19 mouse cellular contexts compared by ENCODE assay signal in the genomic region with DNA sequence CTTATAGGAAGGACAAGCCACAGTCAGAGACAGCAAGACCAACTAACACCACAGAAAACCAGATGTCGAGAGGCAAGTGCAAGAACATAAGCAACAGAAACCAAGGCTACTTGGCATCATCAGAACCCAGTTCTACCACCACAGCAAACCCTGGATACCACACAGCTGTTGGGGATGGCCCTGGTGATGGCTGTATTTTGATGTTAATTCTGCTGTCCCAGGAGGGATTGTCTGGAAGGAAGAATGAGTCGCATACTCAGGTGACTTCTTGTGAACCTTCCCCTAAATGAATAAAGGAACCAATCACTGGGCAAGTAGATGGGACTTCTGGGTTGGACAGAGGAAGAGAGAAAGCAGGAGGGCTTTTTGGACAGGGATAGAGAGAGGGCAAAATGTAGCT.
DNase-seq lines count a peak whose midpoint lies in the region; TF ChIP-seq lines count a peak whose summit lies in the region.
"Had no signal": no experiment of that assay in that cellular context is flagged by ENCODE, and none has a peak within 500 bp of the region (broad histone marks: within the 10 kb centered on the region; RNA-seq: fewer than 3 reads in every experiment).

No protein-coding gene starts in this region.

- H3K9ac ChIP-seq in CH12.LX (ENCODE audit: insufficient read depth, low read depth) (no peak overlapping the region), ES-E14 (ENCODE audit: insufficient read depth, low read depth, low read length, poor library complexity, severe bottlenecking) (no peak overlapping the region)
- H3K9ac ChIP-seq: embryonic facial prominence, embryonic 12.5 days; forebrain, embryonic 13.5 days; forebrain, embryonic 15.5 days; forebrain, postnatal 0 days had no signal

- H3K27me3 ChIP-seq in CH12.LX (replicated peaks), result no peaks in the 10 kb centered on the region
- H3K27me3 ChIP-seq: embryonic facial prominence, embryonic 12.5 days; forebrain, embryonic 13.5 days; forebrain, embryonic 15.5 days had no signal

- dilution Hi-C loops in CH12.LX (cut with MboI; ENCODE audit: extremely low pct_ligation_motif_present, extremely low pct_unique_long_range_greater_than_20kb, low sequenced_read_pairs), result no loop called here

- H3K4me1 ChIP-seq in CH12.LX (ENCODE audit: control insufficient read depth in 1 of 2, insufficient read depth in 2 of 2), result no peaks in the 10 kb centered on the region
- H3K4me1 ChIP-seq in ES-E14 (ENCODE audit: control insufficient read depth in 2 of 2, insufficient read depth in 2 of 2, low read length in 2 of 2, poor library complexity in 1 of 2), result no peaks in the 10 kb centered on the region
- H3K4me1 ChIP-seq: embryonic facial prominence, embryonic 12.5 days; forebrain, embryonic 13.5 days had no signal

- H3K4me3 ChIP-seq in CH12.LX (replicated peaks in 1 of 3; ENCODE audit: low read depth in 2 of 3, low read length in 2 of 3, poor library complexity in 1 of 3) (no peak overlapping the region), ES-E14 (ENCODE audit: insufficient read depth in 1 of 2, low read depth in 1 of 2, low read length in 2 of 2, poor library complexity in 1 of 2, severe bottlenecking in 1 of 2) (no peak overlapping the region)
- H3K4me3 ChIP-seq: embryonic facial prominence, embryonic 10.5 days; embryonic facial prominence, embryonic 12.5 days; forebrain, embryonic 13.5 days; forebrain, embryonic 15.5 days had no signal

- TF ChIP-seq EP300 in CH12.LX (IDR thresholded peaks at IDR 0.05; ENCODE audit: low read length), result no peak

- in situ Hi-C loops in CH12.LX (cut with MboI; ENCODE audit: low pct_ligation_motif_present, low pct_unique_long_range_greater_than_20kb, low sequenced_read_pairs), result no loop called here
- in situ Hi-C loops in ES-E14 (cut with MboI; ENCODE audit: low sequenced_read_pairs in 2 of 2, unreplicated experiment in 2 of 2), result no loop called here

- no peak for TF ChIP-seq POLR2A in CH12.LX (IDR thresholded peaks at IDR 0.05; ENCODE audit: low read depth, low read length)

- peak; percentile 6 for DNase-seq in CH12.LX (ENCODE audit: extremely low read depth)
- peak; percentile 12 for DNase-seq in ES-E14 (ENCODE audit: low read depth, low spot score)
- DNase-seq in ZHBTc4 (ENCODE audit: low read depth, low spot score), result peak; percentile 72
- DNase-seq in cerebellum, postnatal 10 days, result no peak
- no peak for DNase-seq in embryo, embryonic 11 days
- DNase-seq: adrenal gland, adult 2 months; adrenal gland, postnatal 10 days; adrenal gland, postnatal 25 days; B cell, adult 2 months; cerebellum, adult 11 months; cerebellum, adult 18-20 months; cerebellum, adult 9-10 months; cerebellum, postnatal 14 days; cerebellum, postnatal 36 days; forebrain, postnatal 0 days had no signal

- no peaks in the 10 kb centered on the region for H3K79me2 ChIP-seq in CH12.LX (replicated peaks; ENCODE audit: control insufficient read depth, extremely low read depth, insufficient read depth, poor library complexity, severe bottlenecking)

- no peak for TF ChIP-seq RAD21 in CH12.LX (IDR thresholded peaks at IDR 0.05; ENCODE audit: low read depth, low read length)

- H3K27ac ChIP-seq in CH12.LX (ENCODE audit: insufficient read depth, low read depth) (no peak overlapping the region), ES-E14 (ENCODE audit: insufficient read depth, low read depth, low read length, poor library complexity, severe bottlenecking) (no peak overlapping the region)
- H3K27ac ChIP-seq: embryonic facial prominence, embryonic 10.5 days; embryonic facial prominence, embryonic 12.5 days; forebrain, embryonic 13.5 days; forebrain, embryonic 15.5 days had no signal

- H3K4me2 ChIP-seq in CH12.LX (ENCODE audit: insufficient read depth, low read depth, poor library complexity, severe bottlenecking), result no peak overlapping the region
- H3K4me2 ChIP-seq: embryonic facial prominence, embryonic 12.5 days; forebrain, embryonic 13.5 days; forebrain, embryonic 15.5 days had no signal

- no peak for TF ChIP-seq CTCF in CH12.LX (conservative IDR thresholded peaks at IDR 0.05 in 1 of 2, IDR thresholded peaks at IDR 0.05 in 1 of 2; ENCODE audit: low read depth in 2 of 2, low read length in 2 of 2)

- H3K36me3 ChIP-seq in CH12.LX (replicated peaks in 1 of 2; ENCODE audit: control insufficient read depth in 1 of 2, insufficient read depth in 1 of 2, low read length in 1 of 2) (no peaks in the 10 kb centered on the region), ES-E14 (ENCODE audit: control insufficient read depth, insufficient read depth, low read length, poor library complexity, severe bottlenecking) (no peaks in the 10 kb centered on the region)
- H3K36me3 ChIP-seq: embryonic facial prominence, embryonic 10.5 days; embryonic facial prominence, embryonic 12.5 days; forebrain, embryonic 15.5 days had no signal

- H3K9me3 ChIP-seq in CH12.LX (replicated peaks; ENCODE audit: low read length) (no peaks in the 10 kb centered on the region), ES-E14 (ENCODE audit: control insufficient read depth, insufficient read depth, low read depth, low read length) (no peaks in the 10 kb centered on the region)
- H3K9me3 ChIP-seq: embryonic facial prominence, embryonic 10.5 days; embryonic facial prominence, embryonic 12.5 days; forebrain, embryonic 13.5 days; forebrain, embryonic 15.5 days had no signal

TF ChIP-seq in CH12.LX, 34 proteins besides CTCF, POLR2A, EP300 and RAD21:
- TF ChIP-seq CHD1 (IDR thresholded peaks at IDR 0.05; ENCODE audit: low read depth, low read length) (no peak), USF1 (IDR thresholded peaks at IDR 0.05; ENCODE audit: low read depth, low read length) (no peak), SMC3 (IDR thresholded peaks at IDR 0.05; ENCODE audit: low read depth, low read length) (no peak), JUN (IDR thresholded peaks at IDR 0.05; ENCODE audit: insufficient read depth, low read depth, low read length) (no peak), SIN3A (IDR thresholded peaks at IDR 0.05; ENCODE audit: low read length) (no peak), ZMIZ1 (IDR thresholded peaks at IDR 0.05; ENCODE audit: low read depth, low read length) (no peak), TCF12 (IDR thresholded peaks at IDR 0.05; ENCODE audit: low read depth, low read length) (no peak), NELFE (IDR thresholded peaks at IDR 0.05; ENCODE audit: low read depth, low read length) (no peak), TBP (conservative IDR thresholded peaks at IDR 0.05; ENCODE audit: low read depth, low read length) (no peak), E2F4 (IDR thresholded peaks at IDR 0.05; ENCODE audit: insufficient replicate concordance, low read depth, low read length) (no peak), USF2 (conservative IDR thresholded peaks at IDR 0.05; ENCODE audit: low read depth, low read length) (no peak), POLR2AphosphoS2 (IDR thresholded peaks at IDR 0.05; ENCODE audit: low read depth, low read length) (no peak)

TF ChIP-seq in ES-E14, 5 proteins besides CTCF, POLR2A, EP300 and RAD21:
- TF ChIP-seq MAFK (IDR thresholded peaks at IDR 0.05; ENCODE audit: insufficient read depth, low read depth, low read length) (no peak), ZNF384 (IDR thresholded peaks at IDR 0.05; ENCODE audit: low read depth, low read length) (no peak), CHD2 (IDR thresholded peaks at IDR 0.05; ENCODE audit: low read depth, low read length) (no peak), HCFC1 (IDR thresholded peaks at IDR 0.05; ENCODE audit: borderline replicate concordance, insufficient read depth, low read length) (no peak), ZC3H11A (IDR thresholded peaks at IDR 0.05; ENCODE audit: borderline replicate concordance, low read depth, low read length) (no peak)
TF ChIP-seq in ES-E14: peak in this region for 0.

Comparison
In these comparisons a context has a peak if more than half of its experiments do, and no peak if none do; other contexts are left out.
1. DNase-seq: peak in CH12.LX (single experiment), ES-E14 (single experiment) and ZHBTc4 (single experiment); none in cerebellum, postnatal 10 days (0 of 2) and embryo, embryonic 11 days (single experiment).